Mouse (Mus musculus): Measurements from ENCODE around the gene Phactr2.
A peak's percentile ranks its signal among the peaks of the same experiment; 100 is the strongest.

Phactr2 gene

DNA sequence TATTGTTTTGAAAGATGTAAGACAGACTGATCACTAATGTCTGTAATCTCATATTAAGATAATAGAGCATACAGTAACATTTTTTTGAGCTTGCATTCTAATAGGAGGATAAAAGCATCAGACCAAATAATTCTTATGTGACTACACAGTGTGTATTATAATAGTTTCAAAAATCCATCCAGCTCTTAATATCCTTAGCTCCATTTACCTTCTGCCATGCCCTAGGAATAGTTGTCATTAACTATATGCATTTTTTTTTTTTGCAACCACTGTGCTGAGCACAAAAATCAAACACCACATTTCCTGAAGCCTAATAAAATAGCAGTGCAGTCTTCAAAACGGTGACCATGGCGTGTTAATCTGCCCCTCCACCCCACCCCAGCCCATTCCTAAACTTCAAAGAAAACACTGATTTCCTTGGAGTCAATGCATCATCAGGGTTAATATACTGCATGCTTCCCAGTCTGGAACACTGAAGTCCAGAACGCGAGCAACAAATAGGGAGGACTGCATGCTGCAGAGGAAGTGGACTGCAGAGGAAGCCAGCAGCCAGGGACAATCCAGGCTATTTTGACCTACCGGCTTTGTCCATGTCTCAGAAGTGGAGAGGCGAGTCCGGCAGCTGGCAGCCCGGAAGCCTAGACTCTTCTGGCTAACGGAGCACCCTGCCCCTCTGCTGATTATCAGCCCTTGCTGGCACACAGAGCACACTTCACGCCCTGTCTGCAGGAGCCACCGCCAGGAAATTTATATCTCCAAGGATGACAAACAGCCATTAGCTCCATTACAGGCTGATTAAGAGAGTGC lies 85.9 kb downstream of the Phactr2 start:
- peak; percentile 59 for DNase-seq

DNA sequence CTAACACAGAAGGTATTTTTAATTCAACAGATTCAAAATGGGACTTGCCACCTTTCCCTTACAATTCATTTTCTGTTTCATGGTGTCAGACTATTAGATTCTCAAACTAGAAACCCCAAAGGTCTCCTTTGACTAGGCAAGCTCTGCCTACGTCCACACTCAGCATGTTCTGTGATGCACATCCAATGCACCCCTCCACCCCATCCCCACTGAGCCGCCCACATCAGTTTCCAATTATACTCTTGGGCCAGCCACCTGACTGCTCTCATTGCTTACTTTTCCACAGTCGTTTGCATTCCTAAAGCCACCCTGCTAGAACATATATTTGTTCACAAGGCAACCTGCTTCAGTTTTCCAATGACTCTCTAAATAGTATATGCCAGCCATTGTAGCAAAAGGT lies 89.3 kb downstream of the Phactr2 start:
- DNase-seq = no peak

DNA sequence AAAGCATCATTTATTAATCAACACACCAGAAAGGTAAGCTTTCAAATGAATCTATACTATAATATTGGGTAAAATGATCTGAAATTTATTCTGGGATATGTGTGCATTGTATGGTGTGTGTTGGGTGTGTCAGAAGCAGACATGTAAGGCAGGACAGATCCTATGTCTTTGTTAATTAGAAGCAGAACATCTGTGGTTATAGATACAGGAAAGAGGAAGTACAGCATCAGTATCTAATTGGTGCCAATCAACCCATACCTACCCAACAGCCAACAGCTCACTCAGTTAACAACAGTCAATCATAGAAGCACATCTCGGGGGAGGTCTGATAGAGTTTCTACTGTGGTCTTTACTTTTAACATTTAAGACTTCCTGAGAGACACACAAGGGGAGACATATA lies 96.3 kb downstream of the Phactr2 start:
- no peak for DNase-seq

DNA sequence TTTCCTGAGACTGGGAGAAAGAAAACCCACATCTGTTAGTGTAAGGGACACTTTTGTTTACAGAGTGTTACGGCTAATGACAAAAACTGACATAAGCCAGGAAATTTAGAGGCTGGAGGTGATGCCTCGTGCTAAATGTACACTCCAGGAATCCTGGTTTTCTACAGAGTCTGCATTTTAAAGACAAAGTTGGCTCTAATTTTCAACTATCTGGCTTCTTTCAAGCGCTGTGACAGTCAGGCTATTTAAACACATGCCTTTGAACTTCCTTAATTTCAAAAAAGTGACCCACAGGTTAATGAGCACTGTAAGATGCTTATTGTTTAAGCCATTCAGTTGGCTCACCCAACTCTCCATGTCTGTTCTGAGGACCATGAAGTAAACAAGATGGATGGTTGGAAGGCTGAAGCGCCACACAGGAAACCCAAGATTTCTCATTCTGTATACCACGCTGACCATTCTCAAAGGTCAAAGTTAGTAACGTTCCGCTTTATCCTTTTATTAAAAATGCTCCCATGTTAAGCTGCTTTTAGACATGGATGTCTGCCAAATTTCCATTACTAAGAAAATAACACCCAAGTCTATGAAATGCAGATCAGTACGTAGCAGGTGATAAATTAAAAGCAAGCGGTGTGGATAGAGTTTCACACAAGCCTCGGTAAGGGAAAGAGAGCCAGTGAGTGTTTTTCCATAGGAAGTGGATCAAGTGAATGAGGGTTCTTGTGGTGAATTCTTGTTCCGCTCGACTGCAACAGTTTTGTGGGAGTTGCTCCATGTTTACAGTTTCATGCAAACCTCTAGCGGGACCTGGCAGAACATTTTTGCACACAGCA lies 97.6 kb downstream of the Phactr2 start:
- DNase-seq = no peak

DNA sequence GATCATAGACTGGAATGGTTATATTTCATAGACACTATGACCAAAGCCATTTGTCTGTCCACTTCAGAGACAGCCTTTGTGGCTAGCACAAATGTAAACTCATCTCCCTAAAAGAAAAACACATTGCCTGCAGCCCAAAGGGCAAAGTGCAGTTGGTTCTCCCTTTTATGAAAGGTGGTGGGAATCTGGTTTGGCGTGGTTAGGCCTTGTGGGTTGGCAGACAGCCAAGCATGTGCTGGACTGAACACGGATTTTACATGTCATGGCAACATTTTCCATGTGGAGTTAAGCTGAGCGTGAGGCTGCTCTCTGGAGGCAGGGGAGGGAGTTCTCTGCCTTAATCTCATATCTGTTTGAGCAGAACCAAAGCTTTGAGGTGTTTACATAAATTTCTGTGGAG lies 98.4 kb downstream of the Phactr2 start:
- DNase-seq = peak; percentile 70

DNA sequence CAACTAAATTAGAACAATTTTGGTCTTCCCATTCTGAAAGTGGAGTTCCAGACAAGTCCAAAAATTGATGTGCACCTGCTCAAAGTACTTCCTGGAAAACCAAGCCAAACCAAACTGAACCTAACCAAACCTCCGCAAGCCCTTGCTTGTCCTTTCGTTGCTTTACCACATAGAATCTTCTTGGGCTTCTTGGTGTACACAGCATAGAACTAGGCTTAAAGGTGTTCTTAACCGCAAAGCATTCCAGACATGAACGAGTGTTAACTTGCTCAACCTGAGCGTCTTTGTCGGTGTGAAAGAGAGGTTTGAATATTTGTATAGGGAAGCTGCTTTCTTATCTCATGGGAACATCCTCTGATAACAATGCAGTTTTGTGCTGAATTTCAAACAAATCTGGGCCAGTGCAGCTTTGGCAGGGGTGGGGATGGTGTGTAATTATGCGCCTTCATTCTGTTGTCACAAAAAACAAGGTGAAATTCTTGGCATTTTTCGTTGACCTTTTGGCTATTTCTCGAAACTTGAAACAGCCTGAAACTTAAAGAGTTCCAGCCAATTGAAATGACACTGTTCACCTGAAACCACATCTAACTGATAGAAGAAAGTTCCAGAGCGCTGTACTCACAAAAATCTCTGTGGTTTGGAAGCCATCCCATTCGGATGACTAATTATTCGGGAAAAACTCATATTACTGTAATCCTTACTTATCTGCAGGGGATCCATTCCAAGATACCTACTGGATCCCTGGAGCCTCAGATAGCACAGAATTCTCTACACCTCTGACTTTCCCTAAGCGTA lies 104.4 kb downstream of the Phactr2 start:
- DNase-seq = no peak

DNA sequence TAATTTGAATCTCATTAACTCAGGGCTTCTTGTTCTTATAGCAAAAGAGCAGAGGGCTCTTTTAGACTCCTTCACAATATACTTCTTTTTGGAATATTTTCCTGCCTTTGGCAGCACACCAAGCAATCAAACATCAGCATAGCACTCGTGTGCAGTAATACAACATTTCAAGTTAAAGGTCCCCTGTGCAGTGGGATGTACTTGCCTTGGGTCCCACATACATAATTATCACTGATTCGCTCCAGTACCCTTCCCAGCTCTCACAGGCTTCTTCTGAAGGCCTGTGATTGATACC lies 110.0 kb downstream of the Phactr2 start:
- DNase-seq = no peak

DNA sequence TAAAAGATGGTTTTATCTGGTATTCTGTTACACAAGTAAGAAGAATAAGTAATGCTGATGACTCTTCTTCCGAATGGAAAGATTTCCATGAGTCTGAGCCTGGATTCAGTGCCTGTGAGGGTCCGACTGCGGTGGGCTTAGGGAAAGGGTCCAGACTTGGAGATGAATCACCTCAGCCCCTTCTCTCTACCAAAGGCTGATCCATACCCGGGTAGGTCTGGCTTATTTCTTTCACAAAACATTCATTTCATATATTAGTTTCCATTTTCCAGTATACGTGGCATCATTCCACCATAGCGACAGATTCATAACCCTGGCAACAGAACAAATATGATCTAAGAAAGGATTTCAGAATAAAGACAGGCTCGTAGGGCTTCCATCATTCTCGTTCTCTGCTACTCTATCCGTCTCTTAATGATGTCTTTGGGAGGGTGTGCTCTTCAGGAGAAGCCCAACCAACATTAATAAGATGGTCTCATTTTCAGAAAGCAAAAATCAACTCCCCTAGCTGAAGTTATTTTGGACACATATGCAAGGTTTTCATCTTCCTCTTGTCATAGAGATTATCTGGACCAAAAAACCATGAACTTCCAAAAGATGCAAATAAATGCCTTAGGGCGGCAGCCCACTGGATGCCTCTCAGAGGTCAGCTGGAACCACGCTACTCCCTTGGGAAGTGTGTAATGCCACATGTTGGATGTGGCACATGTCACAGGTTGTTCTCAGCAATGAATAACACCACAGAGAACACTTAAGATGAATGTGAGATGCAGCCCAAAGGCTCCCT lies 110.5 kb downstream of the Phactr2 start:
- DNase-seq = no peak

DNA sequence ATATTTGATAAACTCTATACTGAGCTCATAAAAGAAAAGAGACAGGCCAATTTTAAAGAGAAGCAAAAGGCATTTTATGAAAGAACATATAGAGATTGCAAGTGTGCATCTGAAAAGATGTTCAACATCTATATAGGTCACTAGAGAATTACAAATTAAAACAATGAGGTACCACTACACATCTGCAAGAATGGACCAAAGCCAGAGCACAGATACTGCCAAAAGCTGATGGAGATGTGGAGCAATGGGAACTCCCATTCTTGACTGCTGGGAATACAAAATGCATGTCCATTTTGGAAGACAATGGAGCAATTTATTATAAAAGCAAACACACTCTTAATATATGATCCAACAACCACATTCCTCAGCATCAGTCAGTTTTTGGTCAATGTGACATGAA lies 113.3 kb downstream of the Phactr2 start:
- no peak for DNase-seq

DNA sequence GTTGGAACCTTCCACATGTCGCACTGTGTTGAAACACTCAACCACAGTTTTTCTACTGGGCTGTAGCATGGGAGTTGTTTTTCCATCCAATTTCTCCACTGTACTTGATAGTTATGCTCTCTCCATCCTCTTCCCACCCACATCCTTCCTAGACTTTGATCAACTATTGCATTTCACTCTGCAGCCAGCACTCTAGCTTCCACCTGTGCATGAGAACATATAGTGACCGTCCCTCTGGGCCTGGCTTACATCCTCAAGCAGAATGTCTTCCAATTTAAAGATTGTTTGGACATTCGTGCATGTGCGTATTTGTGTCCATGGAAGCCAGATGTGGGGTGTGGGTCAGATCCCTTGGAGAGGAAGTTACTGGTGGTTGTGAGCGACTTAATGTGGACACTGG lies 114.4 kb downstream of the Phactr2 start:
- DNase-seq = no peak

DNA sequence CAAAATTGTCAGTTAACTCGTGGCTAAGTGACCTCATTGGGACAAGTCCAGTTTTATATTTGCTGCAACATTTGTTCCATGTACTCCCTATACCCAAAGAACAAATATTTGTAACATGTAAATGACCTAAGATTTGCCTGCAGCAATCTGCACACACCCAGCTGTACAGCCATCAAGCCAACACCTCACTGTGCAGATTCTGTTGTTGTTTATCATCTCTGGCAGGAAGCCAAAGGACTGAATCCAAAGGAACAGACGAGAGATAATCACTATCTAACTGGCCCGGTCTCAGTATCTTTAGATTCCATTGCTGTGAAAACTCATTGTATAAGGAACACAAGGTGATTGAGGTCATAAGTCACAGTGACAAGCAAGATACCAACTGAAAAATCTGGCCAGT lies 115.5 kb downstream of the Phactr2 start:
- no peak for DNase-seq

DNA sequence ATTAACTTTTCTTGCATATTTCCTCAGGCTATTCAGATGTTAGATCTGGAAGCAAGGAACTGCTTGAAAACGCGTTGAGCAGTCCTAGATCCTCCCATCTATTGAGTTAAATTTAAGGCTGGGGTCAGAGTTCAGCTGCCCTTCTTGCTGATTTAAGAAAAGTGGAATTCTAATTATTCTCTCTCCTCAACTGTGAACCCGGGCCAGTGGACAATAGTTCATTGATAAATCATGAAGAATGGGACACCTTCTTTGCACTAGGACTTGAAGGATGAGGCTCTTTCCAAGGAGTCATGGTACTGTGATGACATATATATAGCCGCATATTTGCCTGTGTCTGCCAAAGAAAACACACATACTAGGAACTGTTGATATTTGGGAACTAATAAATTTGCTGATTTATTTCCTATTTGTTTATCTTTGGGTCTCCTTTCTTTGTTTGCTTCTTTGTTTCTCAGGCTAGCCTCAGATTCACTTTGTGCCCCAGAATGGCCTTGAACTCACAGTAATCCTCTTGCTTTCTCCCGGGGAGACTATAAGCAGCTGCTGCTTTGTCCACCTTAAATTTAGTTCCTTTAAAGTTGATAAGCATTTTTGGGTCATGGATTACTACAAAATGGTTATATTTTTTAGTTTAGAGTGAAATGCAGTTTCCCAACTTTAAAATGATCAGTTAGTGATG lies 127.5 kb downstream of the Phactr2 start:
- no peak for DNase-seq

DNA sequence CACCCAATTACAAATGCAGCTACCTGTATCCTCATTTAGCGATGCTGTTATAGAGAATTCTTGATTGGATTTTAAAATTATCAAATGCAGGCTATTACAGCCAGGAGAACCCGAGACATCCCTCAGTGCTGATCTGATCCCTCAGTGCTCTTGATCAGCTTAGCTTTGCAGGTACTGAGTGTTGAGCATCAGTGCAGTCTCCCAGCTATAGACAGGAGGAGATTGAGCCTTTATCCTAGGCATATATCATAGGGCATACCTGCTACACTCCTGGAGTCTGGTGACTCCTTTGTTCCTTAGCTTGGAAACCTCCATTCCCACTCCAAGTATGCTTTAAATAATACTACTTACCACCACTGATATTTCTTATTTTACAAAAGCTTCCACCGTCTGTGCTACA lies 133.6 kb downstream of the Phactr2 start:
- no peak for DNase-seq

DNA sequence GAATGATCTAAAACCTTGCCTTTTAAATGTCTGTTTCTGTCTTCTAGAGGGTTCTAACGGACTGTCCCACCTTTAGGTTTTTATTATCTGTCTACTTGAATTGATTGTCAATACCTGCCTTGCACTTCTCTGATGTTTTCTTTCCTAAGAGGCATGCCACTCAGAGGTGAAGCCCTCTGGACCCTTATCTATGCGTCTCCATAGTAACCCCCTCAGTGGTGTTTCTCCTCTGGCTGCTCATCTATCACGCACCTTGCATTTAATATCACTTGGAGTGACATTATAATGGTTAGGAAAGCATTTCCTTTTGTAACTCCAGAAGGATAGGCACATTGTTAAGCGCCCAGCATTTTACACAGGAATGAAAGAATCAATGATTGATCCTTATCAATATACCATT lies 137.2 kb downstream of the Phactr2 start:
- DNase-seq = no peak

DNA sequence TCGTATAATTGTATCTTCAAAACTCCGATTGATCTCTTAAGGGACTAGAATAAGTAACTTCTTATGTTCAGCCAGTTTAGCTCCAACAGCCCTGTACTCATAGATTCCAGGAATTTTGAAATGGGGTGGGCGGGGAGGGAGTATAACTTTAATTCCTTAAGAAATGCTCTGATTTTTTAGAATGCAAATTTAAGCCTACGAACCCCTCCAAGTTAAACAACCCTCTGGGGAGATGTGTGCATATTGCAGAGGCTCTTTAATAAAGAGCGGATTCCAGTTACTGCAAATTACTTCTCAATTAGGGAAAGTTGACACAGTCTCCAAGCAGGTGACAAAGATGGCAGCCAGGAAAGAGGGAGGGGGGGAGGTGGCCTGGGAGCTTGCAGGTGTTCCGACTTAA lies 138.4 kb downstream of the Phactr2 start:
- no peak for DNase-seq

DNA sequence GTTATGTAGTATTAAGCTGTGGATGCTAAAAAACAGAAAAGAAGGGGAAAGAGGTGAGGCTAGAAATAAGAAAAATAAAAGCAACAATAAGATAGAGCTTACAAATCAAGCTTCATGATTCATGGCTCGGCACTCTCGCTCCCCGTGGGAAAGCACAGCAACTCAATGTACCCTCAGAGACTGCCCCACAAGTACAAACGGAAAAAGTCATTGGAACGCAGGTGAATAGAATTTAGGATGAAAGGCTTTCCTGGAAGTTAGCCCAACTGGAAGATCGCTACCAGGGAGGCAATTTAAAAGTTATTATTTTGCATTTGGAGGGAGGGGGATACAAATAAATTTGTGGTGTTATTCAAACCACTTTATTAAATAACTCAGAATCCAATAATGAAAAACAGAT lies 138.9 kb downstream of the Phactr2 start:
- DNase-seq = no peak

DNA sequence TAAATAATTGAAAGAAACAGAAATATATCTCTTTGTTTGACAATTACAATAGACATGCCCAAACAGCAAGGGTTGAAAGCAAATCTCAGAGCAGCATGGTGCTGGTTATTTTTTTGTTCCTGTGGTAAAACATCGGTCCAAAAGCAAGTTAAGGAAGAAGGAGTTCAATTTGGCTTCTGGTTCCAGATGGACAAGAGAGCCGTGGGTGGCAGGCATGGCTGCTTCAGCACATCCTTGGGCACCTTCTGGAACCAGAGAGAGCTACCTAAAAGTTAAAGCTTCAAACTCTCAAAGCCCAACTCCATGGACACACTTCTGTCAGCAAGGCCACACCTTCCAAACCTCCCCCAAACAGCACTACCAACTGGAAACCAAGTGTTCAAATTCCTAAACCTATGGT lies 140.4 kb downstream of the Phactr2 start:
- DNase-seq = no peak

DNA sequence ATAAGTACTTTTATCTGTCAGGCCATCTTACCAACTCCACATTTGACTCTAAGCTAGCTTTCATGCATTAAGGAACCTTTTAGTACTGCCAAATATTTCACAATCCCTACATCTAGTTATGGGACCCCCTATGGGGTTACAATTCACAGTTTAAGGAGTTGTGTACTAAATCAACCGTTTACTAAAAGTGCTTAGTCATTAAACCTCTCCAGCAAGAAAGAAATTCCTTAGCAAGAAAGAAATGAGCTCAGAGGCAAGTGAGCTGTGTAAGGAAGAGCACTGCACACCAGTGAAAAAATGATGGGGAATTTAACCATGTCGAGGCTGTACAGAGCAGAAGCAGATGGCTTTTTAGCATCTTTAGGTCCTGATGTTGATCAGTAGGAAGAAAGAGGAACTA lies 141.2 kb downstream of the Phactr2 start:
- DNase-seq = no peak

DNA sequence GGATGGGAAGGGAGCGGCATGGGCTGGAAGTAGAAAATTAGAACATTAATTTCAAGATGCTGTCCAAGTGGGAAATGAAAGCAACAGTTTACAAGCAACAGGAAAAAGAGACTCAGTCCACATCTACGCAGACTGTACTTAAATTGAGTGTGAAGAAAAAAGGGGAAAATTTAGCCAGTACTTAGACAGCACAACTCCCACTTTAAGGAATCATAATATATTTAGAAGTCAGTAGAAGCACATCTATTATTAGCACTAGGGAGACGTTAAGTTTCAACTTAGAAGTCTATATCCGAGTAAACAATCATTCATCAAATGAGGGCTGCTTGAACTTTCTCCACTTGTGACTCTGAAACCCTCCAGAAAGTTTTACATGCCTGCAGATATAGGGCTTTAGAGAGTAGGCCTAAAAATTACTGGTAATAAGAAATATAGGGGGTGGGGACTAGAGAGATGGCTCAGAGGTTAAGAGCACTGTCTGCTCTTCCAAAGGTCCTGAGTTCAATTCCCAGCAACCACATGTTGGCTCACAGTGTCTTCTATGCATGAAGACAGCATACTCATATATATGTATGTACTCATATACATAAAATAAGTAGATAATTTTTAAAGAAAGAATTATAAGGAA lies 142.7 kb downstream of the Phactr2 start:
- no peak for DNase-seq

DNA sequence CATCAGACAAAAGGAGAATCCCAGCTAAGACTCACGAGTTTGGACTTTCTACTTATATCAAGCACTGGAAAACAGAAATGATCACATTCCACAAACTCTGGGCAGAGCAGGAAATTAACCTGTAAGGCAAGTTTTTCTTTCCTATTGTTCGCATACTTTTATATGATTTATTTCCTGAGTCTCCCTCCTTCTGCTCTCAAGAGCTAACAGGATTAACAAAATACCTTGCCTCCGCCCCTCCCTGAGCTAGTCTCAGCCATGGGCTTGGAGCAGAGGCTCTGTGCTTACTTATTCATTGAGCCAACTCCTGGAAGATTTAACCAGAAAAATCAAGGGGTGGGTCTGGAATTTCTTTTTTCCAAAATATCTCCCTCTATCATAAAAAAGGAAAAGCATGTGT lies 145.6 kb downstream of the Phactr2 start:
- DNase-seq = no peak

DNA sequence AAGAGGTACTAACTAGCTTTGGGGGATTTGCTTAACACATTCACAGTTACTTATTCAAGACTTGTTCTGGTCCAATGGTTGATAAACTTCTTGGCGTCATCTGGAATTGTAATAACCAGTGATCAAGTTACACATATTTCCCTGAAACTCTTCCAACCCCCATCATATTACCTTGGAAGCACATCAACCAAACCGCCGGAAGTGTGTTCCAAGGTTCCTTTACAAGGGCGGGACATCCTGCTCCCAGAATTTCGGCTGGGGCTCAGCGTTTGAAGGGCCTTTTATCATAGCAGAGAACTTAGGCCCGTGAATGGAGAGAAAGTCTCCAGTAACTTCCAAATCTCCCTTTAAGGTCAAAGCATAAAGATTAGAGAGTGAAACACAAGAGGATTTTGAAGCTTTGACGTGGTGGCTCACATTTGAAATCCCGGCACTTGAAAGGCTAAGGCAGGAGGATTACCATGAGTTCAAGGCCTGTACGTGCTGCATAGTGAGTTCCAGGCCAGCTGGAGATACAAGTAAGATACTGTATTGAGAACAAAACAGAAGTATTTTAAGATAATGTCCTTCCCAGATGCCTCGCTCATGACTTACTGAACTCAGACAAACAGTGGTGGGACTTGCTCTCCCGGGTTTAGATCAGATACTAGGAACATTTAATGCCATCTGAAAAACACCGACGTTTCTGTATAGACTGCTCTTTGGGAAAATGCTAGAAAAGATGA lies 147.9 kb downstream of the Phactr2 start:
- DNase-seq = peak; percentile 22

Measured in lung, postnatal 10 days (tissue).